Mouse (Mus musculus): ENCODE measurements around the gene Cdc42bpa. TPM values are rescaled to one million over a fixed set of nuclear protein-coding genes. Genes with fewer than 3 reads are reported as not detected.

The Cdc42bpa gene
- polyA plus RNA-seq, 1 experiment from 2014 or later = 14.9 TPM

GRCm38 (mm10) chr1:180194781-180195471 lies 234.7 kb downstream of the Cdc42bpa start:
- peak; percentile 56 for DNase-seq
- peaks cover 8% of the 10 kb centered on the region; the same call in 1 of the 2 replicates for H3K4me1 ChIP-seq (ENCODE audit: insufficient read depth)
- peak overlapping the region; percentile 98 for H3K4me2 ChIP-seq
- peak overlapping the region; percentile 62 for H3K4me3 ChIP-seq (ENCODE audit: low read depth, low read length)
- H3K9ac ChIP-seq = peak overlapping the region; percentile 52
- ATAC-seq (ENCODE audit: insufficient read depth) = peak; percentile 55
- H3K27ac ChIP-seq (ENCODE audit: low read depth) = no peak overlapping the region
- H3K36me3 ChIP-seq (ENCODE audit: insufficient read depth) = no peaks in the 10 kb centered on the region
- 20% methylated on average over 9 of the region's 9 CpGs for WGBS
- H3K9me3 ChIP-seq (ENCODE audit: low read depth, low read length) = no peaks in the 10 kb centered on the region
- TF ChIP-seq CTCF (IDR thresholded peaks at IDR 0.05; ENCODE audit: low read depth) = no peak
- H3K27me3 ChIP-seq (ENCODE audit: insufficient read depth, low read length) = no peaks in the 10 kb centered on the region

GRCm38 (mm10) chr1:180195703-180196381 lies 235.6 kb downstream of the Cdc42bpa start:
- Histone ChIP-seq H3K27me3 (ENCODE audit: insufficient read depth, low read length) (no peaks in the 10 kb centered on the region), H3K36me3 (ENCODE audit: insufficient read depth) (no peaks in the 10 kb centered on the region), H3K4me1 (ENCODE audit: insufficient read depth) (peaks cover 8% of the 10 kb centered on the region; the same call in 1 of the 2 replicates), H3K4me3 (ENCODE audit: low read depth, low read length) (peak overlapping the region; percentile 62), H3K9me3 (ENCODE audit: low read depth, low read length) (no peaks in the 10 kb centered on the region), H3K9ac (peak overlapping the region; percentile 52), H3K27ac (ENCODE audit: low read depth) (0 out of 2 replicates have a peak overlapping the region, but pooled peaks have one; percentile 27), H3K4me2 (peak overlapping the region; percentile 98)
- TF ChIP-seq CTCF (IDR thresholded peaks at IDR 0.05; ENCODE audit: low read depth) = no peak
- 1% methylated on average over 57 of the region's 57 CpGs for WGBS
- DNase-seq = peak; percentile 98
- ATAC-seq (ENCODE audit: insufficient read depth) = peak; percentile 100

- DNase-seq (no peak), ATAC-seq (ENCODE audit: insufficient read depth) (no peak)
- Histone ChIP-seq H3K9ac (peak overlapping the region; percentile 32; the same call in 1 of the 2 replicates), H3K36me3 (ENCODE audit: insufficient read depth) (no peaks in the 10 kb centered on the region), H3K4me3 (ENCODE audit: low read depth, low read length) (peak overlapping the region; percentile 62; the same call in 1 of the 2 replicates), H3K4me1 (ENCODE audit: insufficient read depth) (peaks cover 8% of the 10 kb centered on the region; the same call in 1 of the 2 replicates), H3K4me2 (peak overlapping the region; percentile 98), H3K27me3 (ENCODE audit: insufficient read depth, low read length) (no peaks in the 10 kb centered on the region), H3K9me3 (ENCODE audit: low read depth, low read length) (no peaks in the 10 kb centered on the region), H3K27ac (ENCODE audit: low read depth) (no peak overlapping the region)
- whole genome bisulfite sequencing = 89% methylated on average over 9 of the region's 9 CpGs
- TF ChIP-seq CTCF (IDR thresholded peaks at IDR 0.05; ENCODE audit: low read depth) = no peak
These were observed 236.2 kb downstream of the Cdc42bpa start for GRCm38 (mm10) chr1:180196508-180196907.

- no peak overlapping the region for H3K27ac ChIP-seq (ENCODE audit: low read depth)
- H3K4me1 ChIP-seq (ENCODE audit: insufficient read depth) = peaks cover 8% of the 10 kb centered on the region; the same call in 1 of the 2 replicates
- DNase-seq (no peak), ATAC-seq (ENCODE audit: insufficient read depth) (no peak)
- 55% methylated on average over 3 of the region's 3 CpGs for WGBS
- no peaks in the 10 kb centered on the region for H3K36me3 ChIP-seq (ENCODE audit: insufficient read depth)
- no peaks in the 10 kb centered on the region for H3K9me3 ChIP-seq (ENCODE audit: low read depth, low read length)
- no peak overlapping the region for H3K4me2 ChIP-seq
- TF ChIP-seq CTCF (IDR thresholded peaks at IDR 0.05; ENCODE audit: low read depth) = no peak
- no peaks in the 10 kb centered on the region for H3K27me3 ChIP-seq (ENCODE audit: insufficient read depth, low read length)
- H3K9ac ChIP-seq = no peak overlapping the region
- no peak overlapping the region for H3K4me3 ChIP-seq (ENCODE audit: low read depth, low read length)
These were observed 237.7 kb downstream of the Cdc42bpa start for GRCm38 (mm10) chr1:180197956-180198355.

GRCm38 (mm10) chr1:180198959-180199714 lies 238.9 kb downstream of the Cdc42bpa start, which contains the start of gene Coq8a:
Gene Coq8a, minus strand, starts transcription at chr1:180199602.
- H3K27ac ChIP-seq (ENCODE audit: low read depth) = no peak within 1 kb of the TSS
- DNase-seq = no peak
- ATAC-seq (ENCODE audit: insufficient read depth) = no peak
- WGBS = 53% methylated on average over 4 of the region's 4 CpGs
- H3K4me3 ChIP-seq (ENCODE audit: low read depth, low read length) = no peak within 1 kb of the TSS
- peaks cover 8% of the 10 kb centered on the region; the same call in 1 of the 2 replicates for H3K4me1 ChIP-seq (ENCODE audit: insufficient read depth)
- TF ChIP-seq CTCF (IDR thresholded peaks at IDR 0.05; ENCODE audit: low read depth) = no peak
- H3K27me3 ChIP-seq (ENCODE audit: insufficient read depth, low read length) = no peaks in the 10 kb centered on the region
- no peak within 1 kb of the TSS for H3K4me2 ChIP-seq
- no peaks in the 10 kb centered on the region for H3K36me3 ChIP-seq (ENCODE audit: insufficient read depth)
- H3K9ac ChIP-seq = no peak within 1 kb of the TSS
- H3K9me3 ChIP-seq (ENCODE audit: low read depth, low read length) = no peaks in the 10 kb centered on the region

GRCm38 (mm10) chr1:180199715-180200050 lies 239.4 kb downstream of the Cdc42bpa start:
- no peak overlapping the region for H3K27ac ChIP-seq (ENCODE audit: low read depth)
- no peak overlapping the region for H3K9ac ChIP-seq
- peaks cover 8% of the 10 kb centered on the region; the same call in 1 of the 2 replicates for H3K4me1 ChIP-seq (ENCODE audit: insufficient read depth)
- no peak overlapping the region for H3K4me3 ChIP-seq (ENCODE audit: low read depth, low read length)
- ATAC-seq (ENCODE audit: insufficient read depth) (no peak), DNase-seq (no peak)
- no peak overlapping the region for H3K4me2 ChIP-seq
- H3K9me3 ChIP-seq (ENCODE audit: low read depth, low read length) = no peaks in the 10 kb centered on the region
- TF ChIP-seq CTCF (IDR thresholded peaks at IDR 0.05; ENCODE audit: low read depth) = no peak
- WGBS = 58% methylated on average over 4 of the region's 4 CpGs
- H3K36me3 ChIP-seq (ENCODE audit: insufficient read depth) = no peaks in the 10 kb centered on the region
- no peaks in the 10 kb centered on the region for H3K27me3 ChIP-seq (ENCODE audit: insufficient read depth, low read length)

Data from lung, embryonic 14.5 days (tissue).